Mouse (Mus musculus): Measurements from ENCODE around the gene Odf3l2. TPM values are rescaled to one million over a fixed set of nuclear protein-coding genes. Genes with fewer than 3 reads are reported as not detected.

The Odf3l2 gene
- total RNA-seq, 1 experiment from 2014 or later, result not detected

Other genes with a start within 250 kb of the Odf3l2 start
- not detected in 2 replicates for gene Vmn2r83, start 177.0 kb downstream of the Odf3l2 start, total RNA-seq (2021)
- 16.6 and 19.3 TPM in 2 replicates for gene Plpp2, start 111.9 kb downstream of the Odf3l2 start, total RNA-seq (2021)
- 29.1 and 40.7 TPM in 2 replicates for gene Mier2, start 90.5 kb downstream of the Odf3l2 start, total RNA-seq (2021)
- gene Theg, start 58.4 kb downstream of the Odf3l2 start, total RNA-seq (2021), result not detected in 2 replicates
- 0.08 and 0.11 TPM in 2 replicates for gene C2cd4c, start 31.7 kb downstream of the Odf3l2 start, total RNA-seq (2021)
- gene Shc2, start 7.8 kb downstream of the Odf3l2 start, total RNA-seq (2021), result 4.0 and 4.8 TPM in 2 replicates
- 6.8 TPM in 1 of 2 replicates, not detected in the other for gene Madcam1, start 18.8 kb upstream of the Odf3l2 start, total RNA-seq (2021)
- gene Tpgs1, start 23.6 kb upstream of the Odf3l2 start, total RNA-seq (2021), result 27.8 and 34.1 TPM in 2 replicates
- gene Cdc34, start 36.5 kb upstream of the Odf3l2 start, total RNA-seq (2021), result 79.1 and 82.4 TPM in 2 replicates
- 0.89 and 1.1 TPM in 2 replicates for gene Gzmm, start 43.3 kb upstream of the Odf3l2 start, total RNA-seq (2021)
- gene Bsg, start 58.8 kb upstream of the Odf3l2 start, total RNA-seq (2021), result 598 and 707 TPM in 2 replicates
- 7.1 and 10.6 TPM in 2 replicates for gene Hcn2, start 70.9 kb upstream of the Odf3l2 start, total RNA-seq (2021)
- gene Polrmt, start 100.8 kb upstream of the Odf3l2 start, total RNA-seq (2021), result 59.2 and 65.4 TPM in 2 replicates
- gene Fgf22, start 109.3 kb upstream of the Odf3l2 start, total RNA-seq (2021), result not detected in 2 replicates
- 54.7 and 56.5 TPM in 2 replicates for gene Rnf126, start 121.2 kb upstream of the Odf3l2 start, total RNA-seq (2021)
- gene Fstl3, start 131.5 kb upstream of the Odf3l2 start, total RNA-seq (2021), result 5.5 and 6.4 TPM in 2 replicates
- not detected in 2 replicates for gene Prss57, start 145.2 kb upstream of the Odf3l2 start, total RNA-seq (2021)
- 77.9 and 78.3 TPM in 2 replicates for gene Palm, start 147.8 kb upstream of the Odf3l2 start, total RNA-seq (2021)
- 0.26 TPM in 2 replicates for gene Misp, start 175.3 kb upstream of the Odf3l2 start, total RNA-seq (2021)
- 291 and 302 TPM in 2 replicates for gene Ptbp1, start 208.7 kb upstream of the Odf3l2 start, total RNA-seq (2021)
- gene Prtn3, start 228.7 kb upstream of the Odf3l2 start, total RNA-seq (2021), result 1.0 TPM in 1 of 2 replicates, not detected in the other
- 0.93 and 2.2 TPM in 2 replicates for gene Plppr3, start 228.9 kb upstream of the Odf3l2 start, total RNA-seq (2021)
- gene Elane, start 240.5 kb upstream of the Odf3l2 start, total RNA-seq (2021), result 0.70 TPM in 1 of 2 replicates, not detected in the other
- gene Cfd, start 245.1 kb upstream of the Odf3l2 start, total RNA-seq (2021), result 561 and 750 TPM in 2 replicates

Data from adrenal gland, postnatal 14 days (tissue).